Mouse (Mus musculus) CD4-positive, CD25-positive, alpha-beta regulatory T cell, adult 4 months (primary cell): Measurements from ENCODE around the gene Sept11. TPM values are rescaled to one million over a fixed set of nuclear protein-coding genes. Genes with fewer than 3 reads are reported as not detected.

Experiments used
- ATAC-seq: one replicate; pipeline ENCODE4 v1.8.0; 2017
- polyA plus RNA-seq, 2 experiments: library from polyadenylated mRNA; unstranded; fragments of 100-300 nt; shearing (Covaris generic); gene quantifications; one replicate each; pipeline ENCODE4 v1.2.1; 2017

The Sept11 gene
- polyA plus RNA-seq, 2 experiments from 2014 or later: 31.6 to 40.2 TPM

GRCm38 (mm10) chr5:93095301-93095700 is 2.1 kb downstream of the Sept11 start:
- ATAC-seq: no peak

DNA sequence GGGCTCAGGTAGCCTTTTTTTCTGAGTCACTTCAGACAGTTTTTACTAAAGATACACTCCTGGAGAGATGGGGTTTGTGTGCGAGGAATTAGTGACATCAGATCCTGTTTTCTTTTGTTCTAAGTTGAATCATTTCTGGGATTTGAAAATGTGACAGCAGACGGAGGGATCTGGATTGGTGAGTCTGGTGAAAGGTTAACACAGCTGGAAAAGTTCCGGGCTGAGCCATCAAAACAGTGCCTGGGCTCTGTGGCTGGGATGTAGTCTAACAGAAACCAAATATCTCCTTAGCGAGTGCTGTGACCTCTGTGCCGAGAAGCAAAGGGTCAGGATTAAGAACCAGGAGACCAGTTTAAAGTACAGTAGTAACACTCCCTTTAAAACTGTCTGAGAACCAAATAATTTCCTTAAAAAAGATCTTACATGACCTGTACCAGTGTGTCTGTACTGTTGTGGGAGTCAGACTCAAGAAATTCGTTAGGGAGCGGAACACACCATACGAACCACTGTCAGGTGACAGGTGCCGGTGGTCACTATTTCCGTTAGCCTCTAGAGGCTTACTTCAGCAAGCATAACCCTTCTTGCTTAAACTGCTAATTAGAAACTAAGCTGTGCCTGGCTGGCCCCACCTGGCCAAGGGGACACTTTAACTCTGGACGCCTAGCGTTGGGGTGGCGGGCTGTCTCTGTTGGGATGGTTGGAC is 4.1 kb downstream of the Sept11 start:
- ATAC-seq: no peak

DNA sequence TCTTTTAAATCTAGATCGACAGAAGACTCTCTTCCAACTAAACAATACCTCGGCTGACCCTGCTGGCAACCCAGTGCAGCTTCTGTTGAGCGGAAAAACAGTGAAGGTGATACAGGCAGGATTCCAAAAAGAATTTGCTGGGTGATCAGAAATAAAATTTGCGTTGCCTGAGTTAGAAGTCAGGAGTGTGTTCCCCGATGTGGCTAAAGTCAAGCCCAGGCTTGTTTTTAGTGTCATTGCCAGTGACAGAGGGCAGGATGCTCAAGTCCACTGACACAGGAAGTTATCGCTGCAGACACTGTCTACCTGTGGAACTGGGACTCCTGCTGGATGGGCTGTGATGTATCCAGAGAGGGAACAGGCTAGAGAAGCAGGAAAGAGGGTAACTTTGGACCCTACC is 5.0 kb downstream of the Sept11 start:
- no peak for ATAC-seq

DNA sequence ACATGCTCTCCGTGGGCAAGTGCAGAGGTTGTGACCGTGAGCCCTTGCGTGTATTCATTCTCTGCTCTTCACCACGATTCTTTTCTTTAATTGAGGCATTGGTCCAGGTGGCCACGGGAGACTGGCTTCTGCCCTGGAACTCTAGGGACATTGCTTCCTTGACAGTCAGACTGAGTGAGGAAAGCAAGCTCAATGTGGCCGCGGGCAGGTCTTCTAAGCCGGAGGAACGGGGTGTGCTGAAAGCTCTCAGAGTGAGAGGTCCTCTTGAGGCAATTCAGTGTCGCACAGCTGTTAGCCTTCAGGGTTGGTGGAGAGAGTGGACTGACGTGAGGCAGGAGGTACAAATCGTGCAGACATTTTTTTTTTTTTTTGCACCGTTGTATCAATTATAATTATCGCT is 5.6 kb downstream of the Sept11 start:
- ATAC-seq: no peak

DNA sequence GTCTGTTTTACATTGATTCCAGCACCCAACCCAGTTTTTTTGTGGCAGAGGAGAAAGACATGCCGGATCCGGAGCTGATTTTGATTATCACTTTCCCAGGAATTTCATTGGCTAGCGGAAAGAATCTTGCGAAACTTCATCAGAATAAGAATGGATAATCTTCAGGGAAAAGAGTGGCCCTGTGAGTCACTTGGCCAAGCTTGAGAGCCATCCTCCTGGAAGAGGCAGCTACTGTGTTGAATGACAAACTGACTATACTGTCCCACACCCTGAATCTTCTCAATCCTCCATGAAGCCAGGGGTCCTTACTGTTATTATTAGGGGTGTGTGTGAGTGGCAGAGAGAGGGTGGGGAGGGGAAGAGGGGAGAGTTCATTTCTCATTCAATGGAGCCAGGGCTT is 7.7 kb downstream of the Sept11 start:
- ATAC-seq: no peak

GRCm38 (mm10) chr5:93101371-93101791 is 8.1 kb downstream of the Sept11 start:
- no peak for ATAC-seq

- ATAC-seq: no peak
Observed at GRCm38 (mm10) chr5:93103603-93104002, 10.4 kb downstream of the Sept11 start.

- ATAC-seq: peak; percentile 72
Observed at GRCm38 (mm10) chr5:93104987-93105823, 12.0 kb downstream of the Sept11 start.

DNA sequence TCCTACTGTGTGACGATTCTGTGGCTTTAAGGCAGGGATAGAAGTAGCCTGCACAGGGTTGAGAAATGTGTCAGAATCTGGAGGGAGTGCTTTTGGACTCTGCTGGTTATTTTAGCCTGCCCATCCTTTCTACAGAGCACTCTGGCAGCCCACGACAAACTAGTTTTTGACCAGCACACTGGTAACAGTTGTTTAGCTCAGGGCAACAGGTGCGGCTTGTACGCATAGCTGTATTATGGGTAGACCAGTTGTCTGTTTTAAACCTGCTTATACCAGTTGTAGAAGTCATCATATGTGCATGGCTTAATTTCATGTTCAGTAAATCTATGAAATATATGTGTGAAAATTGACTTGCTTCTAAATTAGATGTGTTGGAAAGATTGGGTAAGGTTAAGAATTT is 12.8 kb downstream of the Sept11 start:
- ATAC-seq: no peak

DNA sequence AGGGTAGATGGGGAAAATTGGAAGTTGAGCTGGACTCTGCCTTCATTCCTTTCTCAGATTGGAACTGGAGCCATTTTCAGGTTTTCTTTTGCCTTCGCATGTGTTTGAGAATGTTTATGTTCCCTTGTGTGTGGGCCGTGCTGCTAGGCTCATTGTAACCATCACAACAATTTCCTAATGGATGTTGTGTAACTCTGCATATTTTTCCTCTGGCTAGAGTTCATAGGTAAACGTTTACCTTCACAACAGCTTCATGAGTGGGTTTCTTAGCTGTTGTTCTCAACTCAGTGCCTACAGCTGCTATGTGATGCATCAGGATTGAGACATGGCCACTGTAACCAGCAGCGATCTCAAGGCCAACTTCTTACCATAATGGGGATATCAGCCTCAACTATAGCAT is 15.5 kb downstream of the Sept11 start:
- no peak for ATAC-seq

DNA sequence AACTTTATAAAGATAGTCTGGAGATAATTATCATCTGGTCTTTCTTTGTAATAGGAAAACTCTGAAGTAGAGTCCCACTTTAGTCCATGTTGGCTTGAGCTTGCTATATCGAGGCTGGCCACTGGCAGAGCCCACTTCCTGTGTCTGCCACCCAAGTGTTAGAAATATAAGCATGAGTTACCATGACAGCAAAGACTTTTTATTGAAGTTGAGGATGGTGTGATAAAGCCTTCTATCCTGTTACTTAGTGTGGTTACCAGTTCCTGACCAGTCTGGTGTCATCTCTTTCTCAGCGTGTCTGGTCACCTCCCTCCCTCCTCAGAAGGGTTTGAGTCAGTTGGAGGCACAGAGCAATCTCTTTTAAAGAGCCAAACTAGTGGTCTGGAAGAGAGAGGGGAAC is 16.3 kb downstream of the Sept11 start:
- peak; percentile 32 for ATAC-seq

- ATAC-seq: no peak
Observed at GRCm38 (mm10) chr5:93112290-93112689, 19.1 kb downstream of the Sept11 start.

GRCm38 (mm10) chr5:93113517-93113916 is 20.3 kb downstream of the Sept11 start:
- ATAC-seq: no peak

DNA sequence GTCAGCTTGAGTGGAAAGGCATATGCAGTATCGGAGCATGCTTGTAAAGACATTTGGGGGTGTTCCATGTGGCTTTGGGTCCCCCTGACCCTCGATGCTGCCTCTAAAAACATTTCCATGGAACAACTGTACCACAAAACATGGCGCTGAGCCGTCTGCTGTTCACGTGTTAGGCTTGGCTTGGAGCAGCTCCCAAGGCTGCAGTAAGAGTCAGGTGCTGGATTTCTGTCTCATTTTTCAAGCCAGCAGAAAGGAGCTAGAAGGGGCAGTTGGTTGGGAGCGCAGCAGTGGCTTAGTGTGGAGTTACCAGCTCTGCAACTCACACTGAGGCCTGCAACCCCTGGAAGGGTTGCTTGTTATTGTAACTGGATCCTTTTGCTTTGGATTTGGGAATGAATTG is 21.3 kb downstream of the Sept11 start:
- ATAC-seq: no peak

DNA sequence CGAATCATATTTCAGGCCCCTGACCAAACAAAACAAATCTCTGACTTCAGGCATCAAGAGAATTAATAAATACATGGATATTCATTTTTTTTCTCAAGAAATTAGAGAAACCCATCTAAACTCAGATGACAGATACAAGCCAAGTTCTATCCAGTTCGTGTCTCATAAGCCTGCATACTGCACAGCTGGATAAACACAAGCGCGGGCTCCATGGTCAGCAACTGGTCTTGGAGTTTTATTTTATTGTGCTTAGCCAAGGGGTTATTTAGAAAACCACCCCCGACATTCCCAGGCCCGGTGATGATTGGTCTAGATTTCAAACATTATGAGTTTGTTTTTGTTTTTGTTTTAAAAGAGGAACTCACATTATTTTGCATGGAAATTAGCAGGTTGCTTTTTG is 21.8 kb downstream of the Sept11 start:
- ATAC-seq: no peak

DNA sequence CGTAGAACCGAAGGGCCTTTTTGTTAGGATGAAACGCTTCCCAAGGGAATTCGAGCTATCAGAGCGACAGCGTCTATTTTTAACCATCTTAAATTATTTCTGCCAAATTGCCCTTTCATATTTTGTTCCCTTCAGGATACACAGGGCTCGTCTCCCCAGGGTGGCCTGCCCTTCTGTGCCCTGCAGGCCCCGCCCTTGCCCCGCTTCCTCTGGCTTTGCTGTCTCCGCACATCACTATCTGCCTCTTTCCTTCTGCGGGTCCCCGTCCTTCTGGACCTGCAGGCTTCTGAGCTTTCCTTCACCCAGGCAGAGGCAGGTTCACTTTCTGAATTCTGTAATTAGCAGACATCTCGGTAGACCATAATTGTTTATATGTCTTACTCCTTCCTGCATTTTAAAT is 22.6 kb downstream of the Sept11 start:
- no peak for ATAC-seq

DNA sequence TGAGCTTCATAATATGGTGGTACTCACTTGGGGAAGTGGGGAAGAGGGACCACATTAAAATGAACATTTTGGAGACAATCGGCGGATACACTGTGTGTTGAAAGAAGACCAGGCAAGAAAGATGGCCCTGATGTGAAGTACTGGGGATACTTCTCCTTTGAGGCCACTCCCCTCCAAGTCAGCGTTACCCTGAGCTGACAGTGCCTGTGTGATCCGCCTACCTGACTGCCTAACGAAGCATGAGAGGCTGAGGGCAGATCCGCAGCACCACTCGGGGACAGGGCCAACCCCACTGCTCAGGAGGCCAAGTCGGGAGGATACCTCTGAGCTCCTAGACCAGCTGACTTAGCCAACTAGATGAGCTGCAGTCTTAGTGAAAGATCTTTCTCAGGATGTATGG is 24.4 kb downstream of the Sept11 start:
- no peak for ATAC-seq

- ATAC-seq: no peak
Observed at GRCm38 (mm10) chr5:93121660-93122059, 28.4 kb downstream of the Sept11 start.

- no peak for ATAC-seq
Observed at GRCm38 (mm10) chr5:93124031-93124826, 31.0 kb downstream of the Sept11 start.

- no peak for ATAC-seq
Observed at GRCm38 (mm10) chr5:93125325-93125724, 32.1 kb downstream of the Sept11 start.

DNA sequence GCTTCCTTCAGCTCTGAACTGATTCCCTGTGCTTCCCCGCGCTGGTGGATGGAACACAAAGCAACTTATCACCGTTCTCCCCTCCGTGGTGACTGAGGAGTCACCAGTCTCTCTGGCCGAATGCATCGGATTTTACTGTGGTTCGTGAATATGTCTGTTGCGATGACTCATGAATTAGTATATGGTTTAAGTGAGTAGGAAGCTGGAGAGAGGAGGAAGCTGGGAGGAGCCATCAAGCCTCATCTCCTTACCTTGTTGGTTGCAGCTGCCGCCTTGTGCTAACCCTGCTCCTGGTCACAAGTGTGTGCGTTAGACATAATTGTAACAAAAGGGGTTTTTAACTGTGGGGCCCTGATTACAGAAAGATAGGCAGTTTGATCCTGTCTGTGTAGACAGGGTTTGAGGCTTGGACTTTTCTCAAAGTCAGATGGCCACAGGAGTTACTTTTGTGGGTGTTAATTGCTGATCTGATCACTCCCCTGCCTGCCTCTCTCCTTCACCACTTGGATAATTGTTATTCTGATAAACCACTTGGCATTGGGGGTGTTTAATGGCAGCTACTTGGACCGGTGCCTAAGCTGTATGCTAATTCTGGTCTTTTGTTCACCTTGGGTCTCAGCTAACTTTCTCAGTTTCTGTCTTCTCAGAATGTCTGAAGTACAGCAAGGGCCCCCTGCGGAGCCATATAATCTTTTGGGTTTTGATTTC is 33.1 kb downstream of the Sept11 start:
- ATAC-seq: no peak

DNA sequence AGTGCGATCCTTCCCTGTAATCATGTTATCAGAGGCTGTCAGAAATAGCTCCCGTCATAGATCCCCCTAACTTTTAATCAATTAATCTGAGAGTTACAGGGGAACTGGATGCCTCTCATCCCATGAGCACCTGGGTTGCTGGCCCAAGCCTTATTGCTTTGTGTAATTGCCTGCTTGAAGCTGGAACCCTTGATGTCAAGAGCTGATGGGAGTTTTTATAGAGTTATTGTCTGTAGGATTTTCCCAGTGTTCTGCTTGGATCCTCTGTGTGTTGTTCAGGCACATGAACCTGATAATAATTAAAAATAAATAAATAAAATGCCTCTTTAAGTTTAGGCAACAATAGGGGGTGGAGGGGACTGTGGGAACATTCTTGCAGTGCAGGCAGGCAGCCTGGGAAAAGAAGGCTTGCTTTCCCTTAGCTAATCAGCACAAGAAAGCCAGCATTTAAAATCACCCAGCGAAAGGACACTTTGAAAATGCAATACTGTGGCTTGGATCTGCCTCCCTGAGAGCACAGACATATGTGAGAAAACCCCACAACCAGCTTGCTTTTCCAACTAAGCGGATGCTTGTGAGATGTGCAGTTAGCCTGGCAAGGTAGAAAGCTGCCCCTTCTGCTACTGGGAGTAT is 33.8 kb downstream of the Sept11 start:
- no peak for ATAC-seq
